Mouse (Mus musculus) erythroblast, embryonic 14.5 days (primary cell): ENCODE data around the gene 2700049A03Rik.

Experiments
- GATA1 ChIP-seq: IDR thresholded peaks from 2 replicates; pipeline ENCODE4 v1.6.1; 2012; ENCODE audit warnings: low read length, inconsistent platforms, mixed read lengths
- TAL1 ChIP-seq: IDR thresholded peaks from 3 replicates; pipeline ENCODE4 v1.6.1; 2012; ENCODE audit warnings: low read length, inconsistent platforms, mixed read lengths

GRCm38 (mm10) chr12:71247191-71247590 is 110.5 kb downstream of the 2700049A03Rik start:
- TF ChIP-seq GATA1 = no peak
- no peak for TF ChIP-seq TAL1
